Mouse (Mus musculus): ENCODE measurements around the gene Gucy2d.

The Gucy2d gene

DNA sequence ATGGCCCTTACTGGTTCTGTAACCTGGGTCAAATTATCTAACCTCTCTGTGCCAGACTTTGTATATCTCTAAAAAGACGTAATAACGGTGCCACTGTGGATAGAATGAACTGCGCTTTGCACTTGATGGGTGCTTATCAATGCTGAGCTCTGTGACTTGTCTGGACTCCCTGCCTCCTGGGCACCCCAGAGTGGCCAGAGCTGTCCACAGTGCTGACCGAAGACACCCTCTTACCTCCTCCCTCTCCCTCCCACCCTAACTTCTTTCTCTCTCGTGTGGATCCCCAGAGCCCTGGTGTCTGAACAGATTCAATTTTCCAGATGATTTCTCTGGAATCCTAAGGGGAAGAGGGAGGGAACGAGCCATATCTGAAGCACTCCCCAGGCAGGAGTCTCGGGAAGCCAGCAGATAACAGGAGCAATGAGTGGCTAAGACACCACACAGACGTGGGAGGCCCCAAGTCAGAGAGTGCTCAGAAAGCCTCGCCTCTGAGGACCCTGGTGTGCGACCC, at the start of gene Gucy2d:
Gene Gucy2d, plus strand, starts transcription at position 461 of the 511 bp plus-strand sequence.
- no peak for DNase-seq

DNA sequence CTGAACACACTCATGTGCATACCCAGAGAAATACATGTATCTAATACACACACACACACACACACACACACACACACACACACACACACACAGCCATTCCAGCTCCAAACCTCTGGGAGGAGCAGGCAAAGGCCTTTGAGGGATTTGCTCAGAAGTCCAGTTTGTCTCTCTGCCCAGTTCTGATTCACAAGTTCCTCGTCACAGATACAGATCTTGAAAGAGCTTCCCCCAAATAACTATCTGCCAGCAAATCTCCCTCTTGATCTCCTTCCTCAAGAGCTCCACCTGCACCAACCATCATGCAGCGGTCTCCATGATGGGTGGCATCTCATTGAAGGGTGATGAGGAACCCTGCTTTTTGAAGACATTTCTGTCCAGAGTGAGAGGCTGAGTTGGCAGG, 49.7 kb upstream of the Gucy2d start:
- DNase-seq, result no peak

DNA sequence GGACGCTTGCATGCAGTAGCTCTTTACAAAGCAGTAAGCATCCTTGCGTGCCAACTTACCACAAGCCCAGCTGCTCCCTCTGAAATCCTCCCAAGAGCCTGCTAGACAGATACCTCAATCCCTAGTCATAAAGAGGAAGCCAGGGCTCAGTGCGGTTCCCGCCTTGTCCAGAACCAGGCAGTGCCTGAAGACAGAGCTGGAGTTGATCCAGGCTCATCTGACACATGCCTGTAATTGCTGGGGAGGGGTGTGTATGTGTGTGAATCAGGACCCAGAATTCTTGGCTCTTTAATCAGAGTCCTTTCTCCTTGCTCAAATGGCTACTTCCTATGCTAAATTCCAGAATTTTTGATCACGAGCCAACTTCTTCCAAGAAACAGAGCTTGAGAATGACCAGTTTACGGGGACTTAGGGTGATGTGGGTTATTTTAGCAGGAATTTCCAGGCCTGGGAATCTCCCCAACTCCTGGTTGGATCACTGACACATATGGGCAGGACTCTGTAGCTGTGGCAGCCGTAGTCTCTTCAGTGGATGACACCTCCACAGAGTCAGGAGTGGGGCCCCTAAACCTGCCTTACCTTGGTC, 48.8 kb upstream of the Gucy2d start:
- no peak for DNase-seq

DNA sequence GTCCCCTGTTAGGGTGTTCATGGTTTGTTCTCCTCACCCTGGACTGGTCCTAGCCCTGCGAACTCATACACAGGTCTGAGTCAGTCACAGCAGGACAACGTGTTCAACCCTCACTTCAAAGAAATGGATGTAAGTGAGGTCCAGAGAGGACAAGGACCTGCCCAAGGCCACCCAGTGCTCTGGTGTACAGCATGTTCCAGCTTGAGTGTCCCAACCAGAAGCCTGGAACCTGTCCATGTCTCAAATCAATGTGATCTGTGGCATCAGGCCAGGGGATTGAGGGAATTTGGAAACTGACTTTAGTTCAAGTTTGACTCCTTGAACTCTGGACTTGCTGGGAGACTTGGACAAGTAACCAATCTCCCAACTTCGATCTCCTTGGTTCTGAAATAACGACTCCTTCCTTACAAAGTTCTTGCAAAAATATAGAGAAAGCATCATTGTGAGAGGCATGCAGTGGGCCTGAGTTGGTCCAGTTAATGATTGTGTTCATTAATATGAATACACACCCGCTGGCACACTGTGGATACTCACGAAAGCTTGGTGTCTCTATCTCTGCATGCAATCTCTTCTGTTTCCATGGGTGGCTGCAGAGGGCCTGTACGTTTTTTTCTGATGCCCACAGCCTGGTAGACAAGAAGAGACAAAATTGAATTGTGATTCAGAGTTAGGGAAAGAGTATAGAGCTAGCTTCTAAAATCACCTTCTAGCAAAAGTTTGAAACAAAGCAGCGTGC, 47.6 kb upstream of the Gucy2d start:
- no peak for DNase-seq

DNA sequence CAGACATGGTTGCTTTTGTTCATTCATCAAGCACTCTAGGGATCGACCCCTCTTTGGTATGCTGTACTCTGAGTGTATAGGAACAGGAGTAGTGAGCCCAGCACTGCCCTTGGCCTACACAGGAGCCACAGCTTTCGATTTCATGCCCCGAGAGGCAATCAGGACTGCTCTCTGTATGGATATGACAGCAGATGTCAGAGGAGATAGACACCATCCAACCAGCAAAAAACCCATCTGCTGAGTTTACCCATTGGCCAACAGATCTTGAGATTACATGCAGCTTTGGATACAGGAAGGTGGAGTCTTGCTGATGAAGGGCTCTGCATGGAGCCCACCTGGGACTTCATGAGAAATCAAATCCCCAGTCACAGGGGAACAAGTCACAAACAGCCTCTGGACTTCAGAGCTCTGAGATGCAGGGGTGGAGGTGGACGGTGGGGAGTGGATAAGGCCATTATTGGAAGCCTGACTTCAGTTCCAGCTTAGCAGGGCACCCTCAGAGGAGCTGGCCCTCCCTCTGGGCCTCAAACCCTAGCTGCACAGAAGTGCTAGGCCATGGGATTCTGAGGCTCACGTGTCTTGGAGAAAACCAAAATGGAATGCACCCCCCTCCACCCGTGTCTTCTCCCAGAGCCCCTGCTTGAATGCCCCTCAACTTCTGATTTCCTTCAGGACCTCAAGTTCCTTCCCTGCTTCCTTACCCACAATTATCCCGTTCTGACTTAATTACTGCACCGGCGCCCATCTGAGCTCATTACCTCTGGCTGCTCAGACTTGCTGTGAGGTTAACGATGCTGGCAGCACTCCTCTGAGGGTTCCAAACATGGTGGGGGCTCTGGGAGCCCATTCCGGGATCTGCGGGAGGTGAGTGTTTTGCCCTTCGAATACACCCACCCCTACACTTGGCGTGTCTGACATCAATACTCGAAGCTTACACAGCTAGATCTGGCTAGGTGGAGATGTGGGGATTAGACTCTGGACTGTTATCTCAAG, 37.3 kb upstream of the Gucy2d start:
- DNase-seq, result no peak

DNA sequence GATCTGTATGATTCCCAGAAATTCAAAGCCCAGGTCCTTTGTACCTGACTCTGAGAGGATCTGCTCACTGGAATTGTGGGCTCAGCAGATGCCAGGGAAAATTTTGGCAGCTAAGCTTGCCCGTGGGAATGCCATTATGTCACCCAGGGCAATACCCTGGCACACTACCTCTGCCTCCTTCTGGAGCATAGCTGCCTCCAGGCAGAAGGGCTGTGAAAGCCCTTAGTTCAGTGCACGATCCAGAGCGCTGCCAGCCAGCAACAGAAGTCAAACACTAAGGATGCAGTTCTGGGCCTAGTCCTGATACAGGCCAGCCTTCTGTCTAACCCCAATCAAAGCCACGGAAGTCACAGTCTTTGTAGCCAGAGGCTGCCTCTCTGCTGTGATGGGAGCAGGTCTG, 36.2 kb upstream of the Gucy2d start:
- DNase-seq, result no peak

DNA sequence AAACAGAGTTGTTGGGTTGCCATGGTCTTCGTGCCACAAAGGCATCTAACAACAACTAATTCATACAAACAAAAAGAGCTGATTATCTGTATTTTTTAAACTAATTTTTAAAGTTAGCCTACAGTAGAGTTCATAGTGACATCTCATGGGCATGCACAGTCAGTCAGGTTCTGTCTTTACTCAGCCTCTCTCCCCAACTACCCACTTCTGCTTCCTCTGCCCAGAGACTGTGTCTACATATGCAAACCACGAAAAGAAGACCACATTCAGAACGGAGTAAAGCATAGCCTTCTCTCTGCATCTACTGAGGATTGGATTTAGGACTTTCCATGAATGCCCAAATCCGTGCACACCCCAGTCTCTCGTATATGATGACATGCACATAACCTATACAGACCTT, 32.6 kb upstream of the Gucy2d start:
- DNase-seq, result no peak

DNA sequence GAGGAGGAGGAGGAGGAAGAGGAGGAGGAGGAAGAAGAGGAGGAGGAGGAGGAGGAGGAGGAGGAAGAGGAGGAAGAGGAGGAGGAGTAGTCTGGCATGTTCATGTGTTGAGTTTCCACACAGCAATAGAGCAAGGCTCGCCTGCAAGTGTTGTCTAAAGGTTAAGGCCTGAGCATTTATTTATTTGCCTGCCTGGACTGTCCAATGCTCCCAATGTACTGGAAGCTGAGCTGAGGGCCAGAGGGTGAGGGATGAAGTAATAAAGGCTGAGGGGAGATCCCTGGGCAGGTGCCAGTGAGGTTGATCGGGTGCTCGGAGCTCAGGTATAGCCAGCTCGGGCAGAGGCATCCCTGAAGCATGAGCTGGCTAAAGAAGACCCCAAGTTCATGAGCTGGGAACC, 27.1 kb upstream of the Gucy2d start:
- DNase-seq, result no peak

DNA sequence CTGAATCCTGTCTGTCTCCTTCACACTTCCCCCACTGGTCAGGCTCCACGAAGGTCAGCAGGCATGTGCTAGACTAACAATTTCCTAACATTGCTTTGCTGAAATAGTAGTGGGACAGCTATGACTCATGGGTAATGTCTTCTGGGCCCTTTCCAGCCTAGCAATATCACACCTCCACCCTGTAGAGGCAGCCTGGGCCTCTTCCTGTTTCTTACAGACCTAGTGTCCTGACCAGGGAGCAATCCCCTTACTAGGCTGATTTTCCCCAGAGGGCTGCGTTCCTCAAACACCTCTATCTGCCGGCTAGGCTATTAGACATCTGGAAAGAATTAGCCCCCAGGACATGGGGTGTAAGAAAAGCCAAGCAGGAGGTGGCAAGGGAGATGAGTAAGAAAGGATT, 24.7 kb upstream of the Gucy2d start:
- DNase-seq, result no peak

DNA sequence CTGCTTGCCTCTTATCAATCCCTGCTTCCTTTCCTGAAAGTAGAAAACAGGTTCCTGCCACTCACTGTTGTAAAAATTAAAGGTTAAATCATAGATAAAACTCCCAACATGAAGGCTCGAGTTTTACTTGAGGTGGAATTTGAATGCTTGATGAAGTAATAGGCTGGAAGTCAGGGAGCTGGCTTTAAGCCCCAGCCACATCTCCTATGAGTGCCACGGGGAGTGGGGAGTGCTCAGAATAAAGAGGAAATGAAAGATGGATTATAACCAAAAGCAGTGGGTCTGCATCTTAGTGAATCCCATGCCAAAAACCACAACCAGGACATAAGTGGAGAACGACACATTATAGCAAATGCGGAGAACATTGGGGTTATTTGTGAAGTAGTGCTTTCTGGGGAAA, 24.2 kb upstream of the Gucy2d start:
- no peak for DNase-seq

DNA sequence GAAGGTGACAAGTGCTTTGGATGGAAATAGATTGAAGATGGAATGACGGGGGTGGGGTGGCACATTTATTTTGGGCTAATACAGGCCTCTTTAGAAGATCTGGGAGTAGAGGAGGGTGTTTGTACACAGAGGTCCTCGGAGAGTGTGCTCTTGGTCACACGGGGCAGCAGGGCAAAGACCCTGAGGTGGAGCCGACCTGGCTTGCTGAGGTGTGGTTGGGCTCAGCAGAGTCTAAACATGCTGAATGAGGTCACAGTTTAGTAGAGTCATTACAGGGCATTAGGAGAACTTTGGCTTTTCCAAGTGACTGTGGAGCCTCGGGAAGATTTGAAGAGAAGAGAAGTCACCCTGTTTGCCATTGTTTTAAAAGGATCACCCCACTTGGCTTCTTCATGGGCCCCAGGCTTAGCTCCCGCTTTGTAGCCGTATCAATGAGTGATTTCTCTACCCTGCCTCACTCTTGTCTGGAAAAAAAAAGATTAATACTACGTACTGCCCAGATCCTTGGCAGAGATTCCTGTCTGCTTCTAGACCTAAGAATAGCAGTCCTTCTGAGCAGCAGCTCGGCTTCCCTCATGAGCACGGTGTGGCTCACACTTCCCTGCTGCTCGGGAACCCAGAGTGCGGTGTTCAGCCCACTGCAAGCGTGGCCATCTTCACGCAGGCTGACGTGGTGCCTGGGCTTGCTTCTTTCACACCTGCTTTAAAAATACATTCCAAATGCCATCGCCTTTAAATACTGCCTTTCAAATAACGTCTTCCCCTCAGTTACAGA, 22.0 kb upstream of the Gucy2d start:
- no peak for DNase-seq

DNA sequence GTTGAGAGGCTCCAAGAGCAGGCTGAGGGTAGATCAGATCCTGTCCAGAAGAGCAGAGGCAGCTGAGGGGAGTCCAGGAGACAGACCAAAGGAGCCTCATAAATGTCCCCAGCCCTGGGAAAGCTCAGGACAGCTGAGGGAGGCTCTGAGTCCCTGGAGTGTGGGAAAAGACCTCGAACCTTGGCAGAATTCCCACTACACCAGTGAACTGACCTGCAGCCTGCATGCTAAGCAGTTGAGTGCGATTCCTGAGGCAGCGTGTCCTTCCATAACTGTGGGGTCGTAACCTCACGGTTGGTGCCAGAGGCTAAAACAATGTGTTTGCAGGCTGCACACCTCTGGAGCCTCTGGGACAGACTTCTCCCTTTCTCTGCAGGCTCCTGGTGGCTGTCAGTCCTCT, 20.9 kb upstream of the Gucy2d start:
- DNase-seq, result no peak

DNA sequence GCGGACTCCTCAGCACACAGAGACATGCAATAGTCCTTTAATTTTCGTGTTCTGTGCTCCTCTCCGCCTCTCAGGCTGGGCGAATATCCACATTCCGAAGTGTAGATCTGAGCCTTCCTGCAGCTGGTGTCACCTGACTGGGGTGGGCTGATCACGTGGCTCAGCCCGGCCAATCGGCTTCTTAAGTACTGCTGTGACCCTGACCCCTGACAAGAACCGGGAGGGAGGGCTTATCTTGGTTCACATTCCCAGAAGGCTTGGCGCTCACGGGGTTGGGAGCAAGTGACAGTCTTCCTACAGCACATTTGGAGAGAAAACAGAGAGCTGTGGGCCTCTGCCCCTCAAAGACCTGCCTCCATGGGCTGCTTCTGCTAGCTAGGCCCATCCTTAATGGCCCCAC, 16.7 kb upstream of the Gucy2d start:
- no peak for DNase-seq

DNA sequence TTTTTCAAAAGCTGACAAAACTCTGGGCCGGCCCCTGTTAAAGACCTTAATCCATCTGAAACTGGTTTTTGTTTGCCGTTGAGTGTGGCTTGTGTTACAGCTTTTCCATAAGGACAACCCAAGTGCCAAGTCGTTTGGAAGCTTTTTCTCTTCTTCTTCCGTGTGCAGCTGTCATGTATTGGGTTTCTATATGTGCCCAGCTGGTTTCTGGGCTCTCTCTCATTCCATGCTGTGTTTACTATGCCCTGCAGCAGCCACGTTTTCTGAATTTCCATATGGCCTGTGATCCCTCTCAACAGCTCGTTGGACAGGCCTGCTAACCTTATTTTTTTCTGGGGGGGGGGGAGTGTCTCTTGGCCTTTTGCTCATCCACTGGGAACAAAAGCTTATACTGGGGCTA, 15.8 kb upstream of the Gucy2d start:
- no peak for DNase-seq

DNA sequence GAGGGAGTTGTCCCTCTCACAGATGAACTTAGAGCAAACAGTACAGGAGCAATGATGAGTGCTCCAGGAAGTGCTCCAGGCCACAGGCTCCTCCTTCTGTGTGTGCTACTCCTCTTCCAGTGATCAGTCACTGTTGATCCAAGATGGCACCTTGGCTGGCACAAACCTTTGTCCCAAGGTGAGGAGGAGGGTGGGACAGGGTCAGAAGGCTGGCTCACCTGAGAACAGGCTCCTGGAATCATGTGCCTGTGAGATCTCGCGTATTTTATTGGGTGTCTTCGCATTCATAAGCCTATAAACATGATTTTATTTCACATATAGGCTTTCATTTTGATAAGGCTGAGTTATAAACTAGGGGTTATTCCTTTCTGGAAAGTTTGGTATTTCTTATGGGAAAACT, 14.7 kb upstream of the Gucy2d start:
- no peak for DNase-seq

DNA sequence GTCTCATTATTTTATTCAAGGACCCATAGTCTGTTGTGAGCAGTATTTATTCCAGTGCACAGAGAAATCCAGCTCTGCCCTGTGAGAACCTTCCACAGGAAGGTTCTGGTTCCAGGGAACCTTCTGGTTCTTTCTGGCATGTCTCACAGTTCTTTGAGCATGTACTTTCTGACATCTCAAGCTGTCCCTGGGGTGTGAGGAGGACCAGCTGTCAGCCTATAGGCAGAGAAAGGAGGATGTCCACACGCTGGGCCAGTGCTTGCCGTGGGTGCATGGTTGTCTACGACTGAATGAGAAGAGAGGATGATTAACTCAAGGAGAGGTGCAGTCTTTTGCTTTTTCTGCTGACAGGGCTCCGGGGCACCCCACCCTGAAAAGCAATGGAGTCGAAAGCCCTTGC, 13.6 kb upstream of the Gucy2d start:
- DNase-seq, result no peak

DNA sequence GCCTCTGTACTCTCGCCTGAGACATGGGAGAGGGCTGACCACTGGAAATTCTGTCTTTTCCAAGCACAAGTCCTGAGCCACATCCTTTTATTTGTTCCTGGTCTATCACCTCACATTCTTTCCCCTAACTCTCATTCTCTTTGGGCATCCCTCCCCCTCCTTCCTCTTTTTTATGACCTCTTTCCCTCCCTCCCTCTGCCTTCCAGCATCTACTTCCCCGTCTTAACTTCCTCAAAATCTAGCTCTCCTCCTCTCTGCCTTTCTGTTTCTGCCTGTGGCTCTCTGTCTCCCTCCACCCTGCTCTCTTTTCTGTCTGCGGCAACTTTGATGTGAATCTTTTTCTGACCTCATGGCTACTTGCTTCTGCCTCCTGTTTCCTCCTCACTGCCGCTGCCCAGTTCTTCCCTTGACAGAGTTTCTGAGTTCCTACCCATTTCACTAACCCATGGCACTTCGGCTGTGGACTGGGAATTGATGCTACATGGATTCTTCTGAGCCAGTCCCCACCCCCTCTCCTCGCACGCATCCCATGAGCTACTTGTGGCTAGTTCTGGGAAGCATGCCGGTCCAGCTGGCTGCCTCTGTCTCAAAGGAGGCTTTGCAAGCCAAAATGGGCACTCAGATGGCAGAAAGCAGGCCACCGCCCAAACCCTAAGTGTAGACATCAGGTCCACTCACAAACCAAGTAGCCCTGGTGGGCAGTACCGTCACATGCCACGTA, 12.9 kb upstream of the Gucy2d start:
- no peak for DNase-seq

DNA sequence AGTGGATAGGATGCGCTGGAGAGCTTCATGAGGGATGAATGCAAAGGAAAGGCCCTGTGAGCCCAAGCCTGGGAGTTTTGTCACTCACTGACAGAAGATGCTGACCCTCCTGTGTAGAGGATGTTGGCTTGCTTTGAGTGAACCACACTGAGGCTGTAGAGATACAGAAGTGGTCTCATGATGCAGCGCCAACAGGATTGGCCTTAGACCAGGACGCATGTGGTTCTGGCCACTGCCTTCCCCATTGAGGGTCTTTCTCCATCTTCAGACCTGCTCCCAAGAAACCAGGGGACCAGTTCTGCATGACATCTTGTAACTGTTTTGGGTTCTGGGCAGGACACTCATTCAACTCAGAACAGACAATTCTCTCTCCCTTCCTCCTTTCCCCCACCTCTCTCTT, 10.6 kb upstream of the Gucy2d start:
- DNase-seq, result no peak

DNA sequence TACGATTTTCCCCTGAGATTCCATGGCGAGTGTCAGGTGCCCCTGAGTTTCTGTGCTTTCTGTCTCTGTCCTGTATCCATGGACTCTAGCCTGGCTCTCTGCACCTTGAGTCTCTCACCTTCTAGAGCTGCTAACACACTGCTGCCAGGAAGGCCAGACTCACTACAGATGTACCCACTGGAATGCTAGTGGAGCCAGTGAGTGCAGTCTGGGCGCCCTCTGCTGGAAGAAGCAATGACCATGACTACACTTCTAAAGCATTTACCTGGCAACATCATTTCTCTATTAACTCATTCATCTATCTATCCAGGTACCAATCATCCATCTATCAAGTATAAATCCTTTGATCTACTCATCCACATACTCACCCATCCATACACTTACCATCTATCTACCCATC, 9.4 kb upstream of the Gucy2d start:
- DNase-seq, result peak; percentile 48

DNA sequence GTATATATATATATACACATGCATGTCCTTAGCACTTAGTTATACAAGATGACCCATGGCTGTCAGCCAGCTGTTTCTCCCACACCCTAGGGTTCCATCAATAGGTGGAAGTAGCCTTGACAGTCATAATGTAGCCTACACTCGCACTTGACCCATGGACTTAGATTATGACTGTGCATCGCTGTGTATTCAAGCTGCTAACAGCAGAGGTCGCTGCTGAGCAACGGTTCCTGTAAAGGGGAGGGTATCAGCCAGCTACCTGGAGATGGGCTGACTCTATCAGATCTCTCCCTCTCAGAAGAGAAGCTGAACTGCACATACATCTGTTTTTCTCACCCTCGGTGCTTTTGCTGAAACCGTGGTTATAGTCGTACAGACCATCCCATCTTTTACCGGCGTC, 2.6 kb upstream of the Gucy2d start:
- DNase-seq, result peak; percentile 69

DNA sequence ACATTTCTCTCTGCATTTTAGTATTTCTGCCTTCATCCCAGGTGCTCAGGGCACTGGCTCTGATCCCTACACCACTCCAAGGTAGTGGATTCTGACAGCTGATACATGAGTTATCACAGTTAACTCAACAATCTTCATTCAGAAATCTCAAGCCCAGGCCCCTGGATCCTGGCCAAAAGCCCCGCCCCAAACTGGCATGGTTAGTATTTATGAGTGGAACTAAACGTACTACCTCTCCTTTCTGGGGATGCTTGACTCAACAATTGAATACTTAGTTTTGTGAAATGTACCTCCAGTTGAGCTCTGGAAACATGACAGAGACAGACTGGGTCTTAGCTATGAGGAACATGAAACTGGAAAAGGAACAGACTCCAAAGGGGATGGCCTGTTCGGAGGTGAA, 6.7 kb downstream of the Gucy2d start:
- DNase-seq, result no peak
